Mouse (Mus musculus) spleen, adult 2 months (tissue): ENCODE data around the gene Trex1.

Experiments used
- CTCF ChIP-seq: fragments of 200-500 bp; IDR thresholded peaks from 2 replicates; pipeline ENCODE4 v1.5.1; 2011; ENCODE audit warnings: mild to moderate bottlenecking, inconsistent platforms; ENCODE audit not compliant: insufficient read depth, insufficient read length, insufficient replicate concordance; ENCODE audit errors: extremely low read depth
- POLR2A ChIP-seq: fragments of 200-500 bp; IDR thresholded peaks from 2 replicates; pipeline ENCODE4 v1.6.1; 2011; ENCODE audit warnings: low read depth, low read length, inconsistent platforms

DNA sequence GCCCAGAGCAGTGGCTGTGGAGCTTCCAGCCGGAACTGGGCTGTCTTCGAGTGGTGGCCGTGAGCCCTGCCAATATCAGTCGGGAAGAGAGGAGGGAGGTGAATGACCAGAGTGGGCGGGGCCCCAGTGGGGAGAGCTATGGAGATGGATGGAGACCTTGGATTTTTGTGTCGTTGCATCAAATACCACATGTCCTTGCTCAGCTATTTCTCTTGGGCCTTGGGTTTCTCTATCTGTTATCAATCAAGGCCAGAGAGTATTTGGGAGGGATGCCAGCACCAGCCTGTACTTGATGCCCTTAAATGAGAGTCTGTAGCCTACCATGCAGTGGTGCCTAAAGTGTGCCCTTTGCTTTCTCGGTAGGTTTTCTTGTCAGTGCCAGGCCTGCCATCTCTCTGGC is 43.7 kb upstream of the Trex1 start:
- no peak for TF ChIP-seq POLR2A
- no peak for TF ChIP-seq CTCF
